Mouse (Mus musculus): ENCODE data around the gene Wdr26.

Gene Wdr26

DNA sequence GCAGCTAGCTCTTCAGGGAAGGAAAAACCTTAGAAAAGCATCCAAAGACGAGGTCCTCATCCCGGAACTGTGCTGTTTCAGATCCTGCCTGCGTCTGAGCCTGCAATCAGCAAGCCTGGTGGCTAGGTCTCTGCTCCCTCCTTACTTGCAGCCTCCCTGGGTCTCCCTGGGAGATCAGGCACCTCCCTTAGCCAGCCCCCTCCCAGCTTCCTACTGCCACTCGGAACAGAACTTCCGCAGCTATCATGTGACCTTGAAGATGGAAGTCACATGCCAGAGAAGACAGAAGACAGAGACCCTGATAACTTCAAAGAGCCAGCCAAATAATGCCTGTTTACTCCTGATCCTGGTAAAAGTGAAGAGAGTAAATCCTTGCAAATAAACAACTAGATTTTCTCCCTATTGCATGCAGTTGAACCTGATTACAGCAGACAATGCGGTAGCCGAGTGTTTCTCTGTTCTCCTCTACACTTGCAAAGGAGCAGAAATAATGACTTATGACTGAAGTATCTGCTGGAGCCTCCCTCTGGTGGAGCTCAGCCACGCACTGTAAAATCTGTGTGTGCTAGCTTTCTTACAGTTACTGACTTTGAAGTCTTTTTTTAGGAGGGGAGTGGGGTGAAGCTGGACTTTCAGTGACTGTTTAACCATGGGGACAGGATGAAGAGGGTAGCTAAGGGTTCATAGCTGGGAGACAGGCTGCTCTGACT lies 22.7 kb upstream of the Wdr26 start:
- DNase-seq: no peak

DNA sequence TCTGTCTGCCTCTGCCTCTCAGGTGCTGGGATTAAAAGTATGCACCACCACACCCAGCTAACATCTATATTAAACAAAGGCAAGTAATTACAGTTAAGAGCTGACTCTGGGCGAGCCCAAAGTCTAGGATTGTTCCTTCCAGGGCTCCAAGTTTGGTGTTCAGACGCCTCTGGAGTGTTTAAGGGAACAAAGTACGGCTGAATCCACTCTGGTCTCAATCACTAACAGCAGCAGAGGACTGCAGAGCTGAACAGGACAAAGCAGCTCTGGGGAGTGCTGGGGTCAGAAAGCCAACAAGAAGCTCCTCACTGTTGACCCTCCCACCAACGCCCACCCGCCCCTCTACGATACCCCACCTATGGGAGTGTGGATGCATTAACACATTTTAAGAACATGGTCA lies 21.9 kb upstream of the Wdr26 start:
- DNase-seq: no peak

DNA sequence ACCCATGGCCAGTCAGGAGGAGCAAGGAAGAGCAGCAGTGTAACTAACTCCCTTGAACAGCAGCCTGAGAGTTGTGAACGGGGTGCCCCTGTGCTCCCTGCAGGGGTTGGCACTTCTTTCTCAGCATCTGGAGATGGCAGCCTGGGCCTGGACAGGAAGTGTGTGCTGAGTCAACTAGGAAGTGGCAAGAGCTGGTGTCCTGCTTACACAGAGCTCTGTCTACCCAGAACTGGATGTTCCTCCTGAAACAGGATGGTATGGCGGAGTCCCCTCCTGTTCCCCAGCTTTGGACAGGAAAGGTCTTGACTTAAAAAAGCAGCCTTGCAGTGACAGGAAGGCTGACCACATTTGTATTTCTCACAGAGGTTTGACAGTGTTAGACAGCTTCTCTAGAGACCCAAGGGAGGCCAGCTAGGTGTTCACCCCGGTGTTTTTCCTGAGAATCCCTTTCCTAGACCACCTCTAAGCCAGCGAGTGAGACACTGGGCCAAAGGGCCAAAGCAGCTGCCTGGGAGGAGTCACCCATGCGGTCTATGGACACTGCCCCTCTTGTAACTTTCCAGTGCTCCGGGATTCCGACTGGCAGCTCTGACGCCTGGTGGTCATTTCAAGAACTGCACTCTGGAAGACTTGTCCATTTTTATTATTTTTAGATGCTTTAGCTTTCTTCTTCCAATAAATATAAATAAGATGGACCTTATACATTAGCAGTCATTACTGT lies 20.7 kb upstream of the Wdr26 start:
- DNase-seq: peak; percentile 86

DNA sequence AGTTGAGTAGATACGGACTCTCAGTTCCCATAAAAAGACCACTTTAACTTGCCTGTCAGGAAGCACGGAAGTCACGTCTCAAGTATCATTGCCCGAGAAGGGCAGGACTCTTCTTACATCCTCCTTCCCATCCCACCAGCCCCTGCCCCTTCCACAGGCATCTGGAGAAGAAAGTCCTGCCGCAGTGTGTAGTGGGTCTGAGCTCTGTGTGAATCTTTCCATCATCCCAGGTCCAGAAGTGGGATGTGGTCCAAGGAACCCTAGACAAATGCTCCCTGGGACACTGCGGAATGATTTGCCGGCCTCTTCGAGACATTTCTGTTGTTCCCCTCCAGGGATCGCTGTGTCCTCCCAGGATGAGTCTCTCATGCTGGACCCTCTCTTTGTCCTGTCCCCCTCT lies 20.0 kb upstream of the Wdr26 start:
- DNase-seq: no peak

DNA sequence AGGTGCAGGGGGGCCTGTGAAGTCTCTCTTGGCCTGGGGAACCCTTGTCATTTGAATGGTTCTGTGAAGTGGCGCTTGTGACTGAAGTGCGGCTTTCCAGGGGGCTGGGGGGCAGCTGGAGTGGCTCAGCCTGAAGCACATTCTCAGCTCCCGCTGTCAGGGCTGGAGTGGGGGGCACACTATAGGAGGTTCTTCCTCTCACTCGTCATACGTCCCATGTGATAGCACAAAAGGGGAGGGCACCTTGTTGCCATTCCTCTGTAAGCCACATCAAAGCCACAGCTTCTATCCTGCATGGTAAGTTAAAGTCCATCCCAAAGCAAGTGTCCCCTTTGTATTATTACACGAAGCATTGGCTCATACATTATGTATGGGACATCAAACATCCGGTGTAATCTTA lies 19.5 kb upstream of the Wdr26 start:
- no peak for DNase-seq

DNA sequence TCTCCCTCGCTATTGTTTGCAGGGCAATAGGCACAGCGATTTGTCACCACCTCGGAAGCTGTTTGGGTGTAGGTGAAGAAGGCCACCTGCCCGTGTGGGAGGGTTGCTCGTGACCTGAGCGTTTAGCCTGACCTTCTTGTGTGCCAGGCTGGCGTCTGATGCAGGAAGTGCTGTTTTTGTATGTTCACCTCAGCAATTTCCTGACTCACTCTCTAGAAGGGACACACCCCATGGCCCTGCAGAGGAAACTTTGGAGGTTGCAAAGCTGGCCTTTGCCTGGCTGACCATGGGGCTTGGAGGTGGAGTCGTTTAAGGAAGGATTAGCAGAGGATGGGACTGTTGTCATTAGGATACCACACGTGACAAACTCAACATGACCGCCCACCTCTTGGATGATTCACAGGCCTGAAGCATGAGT lies 18.9 kb upstream of the Wdr26 start:
- no peak for DNase-seq

DNA sequence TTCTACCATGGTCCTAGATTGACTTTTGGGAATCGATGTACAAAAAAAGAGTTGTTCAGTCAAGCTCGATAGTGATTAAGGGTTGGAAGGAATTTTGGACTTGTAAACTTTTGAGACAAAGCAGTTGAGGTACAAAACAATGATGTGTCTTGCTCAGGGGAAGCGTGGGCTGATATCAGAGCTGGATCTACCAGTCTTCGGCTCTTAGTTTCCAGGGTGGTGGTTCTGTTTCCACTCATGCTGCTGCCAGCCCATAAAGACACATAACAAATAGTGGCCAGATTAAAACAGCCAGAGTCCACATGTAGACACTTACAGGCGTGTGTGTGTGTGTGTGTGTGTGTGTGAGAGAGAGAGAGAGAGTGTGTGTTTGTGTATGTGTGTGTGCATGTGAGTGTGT lies 17.2 kb upstream of the Wdr26 start:
- DNase-seq: no peak

DNA sequence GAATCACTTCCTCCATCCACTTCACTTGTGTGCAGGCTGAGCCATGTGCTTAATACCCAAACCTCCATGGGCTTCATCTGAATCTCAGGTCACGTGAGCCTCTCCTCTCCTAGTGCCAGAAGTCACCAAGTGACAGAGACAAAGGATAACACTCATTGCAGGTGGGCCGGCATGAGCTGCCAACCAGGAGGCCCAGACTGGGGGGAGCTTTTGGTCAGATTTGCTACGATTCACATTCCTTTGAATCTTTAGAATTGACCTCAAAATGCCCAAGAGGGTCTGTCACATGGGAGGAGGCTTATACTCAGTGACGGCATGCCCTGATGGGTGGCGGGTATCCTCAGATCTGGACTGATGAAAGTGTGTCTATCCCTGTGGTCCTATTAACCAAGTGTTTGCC lies 16.8 kb upstream of the Wdr26 start:
- no peak for DNase-seq

DNA sequence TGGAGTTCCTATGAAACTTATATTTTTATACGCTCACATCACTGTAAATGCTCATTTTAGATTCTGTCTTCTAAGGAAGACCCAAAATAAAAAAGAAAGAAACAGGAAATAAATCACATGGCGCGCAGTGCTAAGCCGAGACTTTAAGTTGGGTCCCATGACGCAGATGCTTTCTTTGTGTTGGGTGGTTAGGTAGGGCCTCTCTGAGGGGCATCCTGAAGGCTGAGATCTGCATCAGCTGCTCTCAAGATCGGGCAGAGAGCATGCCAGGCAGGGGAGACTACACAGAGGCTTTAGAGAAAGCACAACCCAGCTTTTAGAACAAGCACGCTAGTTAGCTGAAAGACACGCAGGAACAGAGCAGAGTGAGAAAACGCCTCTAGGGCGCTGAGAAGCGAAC lies 16.0 kb upstream of the Wdr26 start:
- DNase-seq: no peak

DNA sequence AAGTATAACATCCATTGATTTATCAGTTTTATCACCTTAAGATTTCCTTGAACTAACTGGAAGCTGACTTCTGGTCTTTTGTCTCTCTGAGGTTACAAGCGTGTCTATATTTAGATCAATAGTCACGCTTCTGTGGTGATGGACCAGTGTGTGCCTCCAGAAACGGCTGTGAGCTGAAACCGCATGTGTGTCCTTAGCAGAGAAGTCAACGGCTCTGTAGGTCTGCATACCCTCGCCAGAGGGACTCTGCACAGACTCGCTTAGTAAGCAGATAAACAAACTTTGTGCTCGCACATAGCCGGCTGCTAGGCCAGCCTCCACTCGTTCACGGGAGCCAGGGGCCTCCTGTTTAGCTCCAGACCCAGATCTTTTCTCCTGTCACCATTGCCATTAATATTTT lies 15.0 kb upstream of the Wdr26 start:
- no peak for DNase-seq

DNA sequence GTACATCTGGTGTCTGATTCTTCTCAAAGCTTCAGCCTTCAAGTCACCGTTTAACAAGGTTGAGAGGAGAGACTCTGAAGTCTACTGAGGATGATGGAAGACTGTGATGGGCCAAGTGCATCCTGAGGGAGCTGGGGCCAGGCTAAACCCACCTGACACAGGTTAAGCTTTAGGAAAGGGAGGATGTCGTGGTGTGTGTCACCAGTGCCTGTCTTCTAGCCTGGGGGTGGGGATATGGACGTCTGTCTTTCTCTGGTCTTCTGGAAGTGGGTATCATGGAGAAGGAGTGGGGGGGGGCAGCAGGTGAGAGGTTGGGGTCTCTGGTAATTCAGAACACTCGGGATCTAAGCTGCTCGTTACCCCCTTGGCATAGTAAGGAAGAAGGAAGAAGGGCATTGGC lies 13.5 kb upstream of the Wdr26 start:
- no peak for DNase-seq

DNA sequence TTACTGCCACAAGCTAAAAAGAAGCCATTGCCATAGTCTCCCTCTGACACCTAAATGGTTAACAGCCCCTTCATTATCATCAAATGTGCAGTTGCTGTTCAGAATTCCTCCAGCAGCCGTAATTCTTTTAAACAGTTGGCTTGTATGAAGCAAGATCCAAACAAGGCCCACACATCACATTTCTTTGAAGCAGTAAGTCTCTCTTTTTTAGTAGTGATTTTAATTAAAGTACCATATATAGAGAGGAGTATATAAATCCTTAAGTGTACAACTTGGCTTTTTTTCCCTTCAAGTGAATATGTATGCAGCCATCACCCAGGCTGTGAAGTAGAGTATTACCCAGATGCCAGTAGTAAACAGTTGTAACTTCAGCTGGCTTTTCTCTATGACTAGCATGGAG lies 10.2 kb upstream of the Wdr26 start:
- DNase-seq: no peak

DNA sequence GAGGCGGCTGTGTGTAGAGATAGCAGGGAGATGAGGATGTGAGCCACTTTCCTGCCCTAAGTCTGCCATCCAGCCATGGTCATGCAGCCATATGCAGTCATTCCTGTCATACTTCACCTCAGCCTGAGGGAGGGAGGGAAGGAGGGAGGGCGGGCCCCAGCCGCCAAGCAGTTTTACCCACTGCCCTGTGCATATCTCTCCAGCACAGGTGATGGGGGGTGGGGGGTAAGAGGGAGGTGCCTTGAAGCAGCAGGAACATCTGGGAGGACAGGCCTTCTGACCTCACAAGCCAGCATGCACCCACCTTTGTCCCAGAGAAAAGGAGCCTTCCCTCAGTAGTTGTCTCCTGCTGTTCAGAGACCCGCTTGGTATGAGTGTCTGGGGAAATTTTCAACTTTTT lies 4.5 kb upstream of the Wdr26 start:
- no peak for DNase-seq

DNA sequence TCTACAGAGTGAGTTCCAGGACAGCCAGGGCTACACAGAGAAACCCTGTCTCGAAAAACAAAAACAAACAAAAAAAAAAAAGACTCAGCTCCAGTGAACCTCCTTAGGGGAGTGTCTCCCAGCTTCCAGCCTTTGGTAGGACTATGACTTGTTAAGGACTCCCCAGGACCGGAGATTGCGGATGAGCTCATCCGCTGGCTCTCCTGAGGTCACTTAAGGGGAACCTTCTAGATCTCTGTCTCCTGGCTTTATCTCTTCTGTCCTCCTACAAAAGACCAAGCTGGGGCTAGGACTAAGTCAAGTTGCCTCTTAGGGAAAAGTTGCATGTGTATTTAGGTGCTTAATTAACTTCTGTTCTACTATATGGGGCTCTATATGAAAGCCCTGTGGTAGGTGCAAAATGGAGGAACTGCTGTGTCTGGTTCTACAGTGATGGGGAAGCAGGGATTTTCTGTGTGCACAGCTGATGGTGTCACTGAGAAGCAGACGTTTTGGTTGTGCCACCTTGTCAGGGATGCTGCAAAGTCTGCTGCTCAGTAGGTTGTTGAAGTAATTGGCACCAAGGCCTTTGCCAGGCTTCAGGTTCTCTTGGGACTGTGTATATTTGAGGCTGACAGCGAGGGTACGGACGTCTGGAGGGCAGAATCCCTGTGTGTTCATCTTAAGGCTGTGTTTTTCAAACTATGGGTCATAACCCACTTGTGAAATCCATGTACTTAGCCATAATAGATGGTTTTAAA lies 2.7 kb upstream of the Wdr26 start:
- no peak for DNase-seq

DNA sequence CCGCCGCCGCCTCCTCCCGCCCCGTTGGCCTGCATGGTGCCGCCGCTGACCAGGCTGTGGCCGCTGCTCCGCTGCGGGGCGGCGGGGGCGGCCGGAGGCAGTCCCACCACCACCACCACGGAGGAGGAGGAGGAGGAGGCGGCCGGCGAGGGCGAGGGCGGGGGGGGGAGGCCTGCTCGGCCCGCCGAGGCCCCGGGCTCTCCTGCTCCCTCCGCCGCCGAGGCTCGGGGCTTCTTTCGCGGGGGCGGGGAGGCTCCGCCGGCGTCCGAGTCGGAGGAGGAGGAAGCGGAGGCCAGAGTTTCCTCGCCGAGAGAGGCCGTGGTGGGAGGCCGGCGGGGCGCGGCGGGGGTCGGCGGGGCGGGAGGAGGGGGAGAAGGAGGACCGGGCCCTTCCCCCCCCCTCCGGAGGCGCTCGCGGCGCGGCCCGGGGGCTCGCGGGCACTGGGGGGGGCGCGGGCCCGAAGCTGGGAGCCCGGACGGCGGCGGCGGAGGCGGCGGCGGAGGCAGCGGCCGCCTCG lies 340 bp downstream of the Wdr26 start:
- DNase-seq: peak; percentile 56

DNA sequence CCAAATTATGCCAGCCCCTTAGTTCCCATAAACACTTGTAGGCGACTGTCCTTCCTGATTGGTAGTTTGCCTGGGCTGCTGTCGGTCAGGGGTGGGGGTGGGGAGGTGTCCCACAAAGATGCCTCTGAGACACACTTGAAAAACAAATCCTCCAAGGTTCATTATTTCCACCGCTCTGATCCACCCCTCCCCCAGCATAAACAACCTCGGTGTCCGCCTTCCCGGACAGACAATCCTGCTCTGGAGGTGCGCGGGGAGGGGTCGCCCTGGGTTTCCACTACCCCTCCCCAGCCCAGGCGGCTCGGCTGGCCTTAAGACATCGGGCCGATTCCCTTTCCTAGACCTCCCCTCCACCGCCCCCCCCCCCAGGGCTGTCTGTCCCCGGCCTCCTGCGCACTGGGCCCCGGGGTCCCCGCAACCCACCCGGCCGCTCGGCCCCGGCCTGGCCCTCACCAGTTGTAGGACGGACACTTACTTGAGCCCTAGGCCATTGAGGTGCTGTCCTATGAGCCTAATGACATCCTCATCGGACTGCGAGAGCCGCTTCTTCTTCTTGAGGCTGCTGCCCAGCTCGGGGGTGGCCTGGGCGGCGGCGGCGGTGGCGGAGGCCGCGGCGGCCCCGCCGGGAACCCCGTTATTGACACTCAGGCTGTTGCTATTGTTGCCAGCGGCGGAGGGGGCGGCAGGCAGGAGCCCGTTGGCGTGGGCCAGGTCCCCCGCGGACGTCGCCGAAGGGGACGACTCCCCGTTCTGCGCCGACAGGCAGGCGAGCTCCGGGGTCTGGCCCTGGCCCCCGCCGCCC lies 999 bp downstream of the Wdr26 start:
- DNase-seq: peak; percentile 45

DNA sequence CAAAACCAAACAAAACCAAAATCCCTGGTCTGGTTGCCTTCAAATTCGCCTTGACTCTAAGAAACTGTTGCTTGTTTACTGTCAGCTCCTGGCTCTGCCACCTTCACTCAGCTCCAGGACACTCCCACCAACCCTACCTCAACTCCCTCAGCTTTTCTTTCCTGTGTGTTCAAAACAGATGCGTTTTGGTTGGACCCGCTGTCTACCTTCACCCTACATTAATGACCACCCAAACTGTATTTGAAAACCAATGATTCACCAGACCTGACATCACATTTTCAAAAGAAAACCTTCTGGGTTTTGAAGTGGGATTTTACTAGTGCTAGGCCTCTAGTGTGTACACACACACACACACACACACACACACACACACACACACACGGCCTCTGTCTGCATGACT lies 1.7 kb downstream of the Wdr26 start:
- no peak for DNase-seq

DNA sequence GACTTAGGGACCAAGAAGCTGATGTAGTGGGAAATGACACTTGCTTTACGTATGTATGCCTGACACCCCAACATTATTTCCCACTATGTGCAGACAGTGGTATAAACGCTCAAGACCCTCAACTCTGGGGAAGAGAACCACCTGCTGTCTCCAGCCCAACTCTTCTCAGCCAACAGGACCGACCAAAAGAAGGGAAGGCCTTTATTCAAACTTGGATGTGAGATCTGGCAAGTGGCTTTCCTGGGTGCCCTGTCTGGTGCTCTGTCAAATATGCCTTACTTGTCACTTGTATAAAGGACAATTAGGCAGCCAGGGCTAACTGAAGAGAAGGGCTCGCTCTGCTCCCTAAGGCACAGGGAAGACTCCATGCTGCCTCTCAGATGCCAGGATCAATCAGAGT lies 12.4 kb downstream of the Wdr26 start:
- no peak for DNase-seq

DNA sequence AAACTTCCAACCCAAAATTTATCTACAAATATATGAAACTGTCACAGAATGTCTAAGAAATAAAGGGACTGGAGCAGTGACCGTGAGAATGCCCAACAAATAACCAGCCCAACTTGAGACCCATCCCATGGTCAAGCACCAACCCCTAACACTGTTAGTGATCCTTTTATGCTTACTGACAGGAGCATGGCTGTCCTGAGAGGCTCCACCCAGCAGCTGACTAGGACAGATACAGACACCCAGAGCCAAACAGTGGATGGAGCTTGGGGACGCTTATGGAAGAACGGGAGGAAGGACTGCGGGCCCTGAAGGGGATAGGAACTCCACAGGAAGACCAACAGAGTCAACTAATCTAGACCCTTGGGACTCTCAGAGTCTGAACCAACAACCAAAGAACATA lies 22.9 kb downstream of the Wdr26 start:
- DNase-seq: no peak

DNA sequence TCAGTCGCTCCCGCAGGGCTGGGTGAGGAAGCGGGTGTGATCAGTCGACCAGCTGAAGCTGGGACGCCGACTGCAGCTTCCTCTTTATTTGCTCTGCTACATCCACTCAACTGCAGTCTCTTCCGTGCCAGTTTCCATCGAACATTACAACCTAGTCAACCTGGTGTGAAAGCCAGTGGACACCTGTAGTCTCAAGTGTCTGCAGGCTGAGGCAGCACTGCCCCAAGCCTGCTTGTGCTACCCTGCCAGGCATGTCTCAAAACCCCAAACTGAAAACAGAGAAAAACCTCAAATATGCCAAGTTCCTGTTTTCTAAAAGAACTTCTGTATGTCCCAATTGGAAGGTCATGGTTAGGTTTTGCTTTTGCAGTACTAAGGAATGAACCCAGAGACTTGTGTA lies 41.6 kb downstream of the Wdr26 start:
- no peak for DNase-seq

DNA sequence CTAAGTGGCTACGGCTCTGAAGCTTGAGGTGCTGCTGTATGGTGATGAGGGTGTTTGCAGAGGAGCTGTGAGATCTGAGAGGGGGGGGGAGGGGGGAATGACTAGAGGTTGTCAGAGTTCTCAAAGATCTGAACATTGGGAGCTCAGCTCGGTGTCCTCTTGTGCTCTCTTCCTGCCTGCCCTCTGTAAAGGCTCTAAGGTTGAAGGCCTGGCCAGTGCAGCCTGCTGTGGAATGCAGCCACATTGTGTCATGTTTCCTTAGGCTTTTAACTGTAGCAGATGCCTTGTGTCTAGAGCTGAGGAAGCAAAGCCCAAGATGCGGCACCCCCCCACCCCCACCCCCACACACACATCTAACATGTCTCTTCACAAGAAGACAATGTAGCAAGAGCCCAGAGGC lies 43.4 kb downstream of the Wdr26 start:
- no peak for DNase-seq

DNA sequence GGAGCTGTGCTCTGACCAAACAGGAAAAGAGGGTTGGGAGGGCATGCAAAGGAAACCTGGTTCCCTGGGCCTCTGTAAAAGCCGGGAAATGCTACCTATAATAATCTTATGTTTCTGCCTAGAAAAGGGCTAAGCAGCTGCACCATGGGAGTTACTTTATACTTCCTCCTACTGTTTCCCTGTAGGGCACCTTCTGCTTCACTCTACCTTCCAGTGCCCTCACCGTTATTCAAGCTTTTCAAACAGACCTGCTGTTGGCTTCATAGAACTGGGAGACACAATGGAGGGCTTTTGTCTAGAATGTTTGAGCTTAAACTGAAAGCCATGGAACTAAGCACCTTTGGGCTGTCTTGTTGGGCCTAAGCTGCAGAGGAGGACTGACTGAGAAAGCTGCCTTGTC lies 44.0 kb downstream of the Wdr26 start:
- DNase-seq: no peak

DNA sequence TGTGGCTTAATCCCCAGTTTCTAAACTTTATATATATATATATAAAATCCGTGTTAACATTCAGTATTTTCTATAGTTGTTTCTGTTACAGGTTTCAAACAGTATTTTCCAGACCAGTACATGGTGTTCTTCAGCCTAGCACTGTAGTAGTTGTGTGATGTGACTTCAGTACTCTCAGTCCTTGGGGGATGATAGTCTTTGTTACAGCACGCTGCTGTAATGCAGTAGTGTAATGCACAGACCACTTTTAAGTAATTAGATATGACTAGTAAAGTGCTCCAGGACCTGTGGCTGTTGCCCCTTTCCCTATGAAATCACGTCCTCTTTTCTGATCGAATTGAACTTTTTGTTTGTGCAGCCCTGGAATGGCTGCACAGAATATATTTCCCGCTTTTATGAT lies 60.3 kb downstream of the Wdr26 start:
- DNase-seq: peak; percentile 13

Measured in embryo, embryonic 11 days (tissue).